Mouse (Mus musculus) ES-CJ7 (cell line): ENCODE results near the gene Dnajc28.
"Not testable (repeated sequence)": the region's sequence is repeated elsewhere in the genome, so short reads cannot be mapped to it uniquely, and the experiment has no call there.

Experiments used
- DNase-seq: peaks from one replicate; pipeline ENCODE4 v3.0.0; 2011; ENCODE audit warnings: low read depth, low spot score

Gene Dnajc28

DNA sequence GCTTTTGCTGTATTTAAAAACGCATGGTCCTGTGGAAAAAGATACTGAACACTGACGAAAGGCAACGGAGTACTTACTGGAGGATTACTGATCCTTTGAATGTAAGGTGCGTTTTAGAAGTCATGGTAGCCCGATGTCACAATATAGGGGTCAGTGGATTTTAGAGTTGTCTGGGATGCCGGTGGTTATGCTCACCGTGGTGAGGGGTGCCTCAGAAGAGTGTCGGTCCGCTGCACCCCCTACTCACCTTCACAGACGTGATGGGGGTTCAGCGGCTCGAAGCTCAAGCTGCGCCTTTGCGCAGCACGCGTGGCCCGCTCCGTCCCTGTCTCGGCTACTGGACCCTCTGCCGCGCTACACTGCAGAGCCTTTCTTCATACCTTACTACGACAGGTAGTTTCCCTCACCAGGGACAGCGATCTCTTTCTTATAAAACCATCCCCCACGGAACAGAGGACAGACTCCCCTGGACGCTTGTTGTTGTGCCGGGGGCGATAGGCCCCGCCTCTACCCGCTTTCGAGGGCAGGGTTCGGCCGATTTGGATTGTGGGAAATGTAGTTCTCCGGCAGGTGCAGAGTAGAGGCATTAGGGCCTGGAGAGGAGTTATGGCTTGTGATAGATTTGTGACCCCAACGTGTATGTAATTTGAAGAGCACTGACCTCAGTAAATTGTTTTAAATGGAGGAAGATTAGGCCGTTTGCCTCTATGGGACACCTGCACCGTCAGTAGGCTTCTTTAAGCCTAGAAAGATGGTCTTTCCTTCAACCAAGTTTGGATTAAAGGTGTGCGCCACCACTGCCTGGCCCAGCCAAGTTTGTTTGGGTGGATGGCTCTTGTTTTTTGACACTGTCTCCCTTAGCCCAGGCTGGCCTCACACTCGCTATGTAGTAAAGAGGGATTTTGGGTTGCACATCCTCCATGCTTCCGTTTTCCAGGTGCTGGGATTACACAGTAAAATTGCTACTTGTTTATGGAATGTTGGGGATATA lies at the start of gene Dnajc28:
TSS of gene Dnajc28 (minus strand) at position 516 of the 991 bp plus-strand sequence.
- DNase-seq: peak; percentile 73

DNA sequence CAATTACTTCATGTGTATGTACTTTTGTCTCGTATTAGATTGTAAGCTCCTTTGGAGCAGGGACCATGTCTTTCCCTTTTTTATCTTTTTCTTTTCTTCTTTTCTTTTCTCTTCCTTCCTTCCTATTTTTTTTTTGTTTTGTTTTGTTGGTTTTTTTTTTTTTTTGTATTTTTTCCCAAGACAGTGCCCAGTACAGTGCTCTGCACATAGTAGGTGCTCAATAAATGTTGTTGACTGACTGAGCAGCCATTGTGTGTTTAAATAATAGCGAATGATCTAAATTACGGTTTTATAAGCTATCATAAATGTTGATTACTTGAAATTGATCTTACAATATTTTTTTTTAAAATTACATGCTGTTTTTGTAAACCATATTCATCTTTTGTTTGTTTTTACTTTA lies 45.0 kb upstream of the Dnajc28 start:
- DNase-seq: no peak

DNA sequence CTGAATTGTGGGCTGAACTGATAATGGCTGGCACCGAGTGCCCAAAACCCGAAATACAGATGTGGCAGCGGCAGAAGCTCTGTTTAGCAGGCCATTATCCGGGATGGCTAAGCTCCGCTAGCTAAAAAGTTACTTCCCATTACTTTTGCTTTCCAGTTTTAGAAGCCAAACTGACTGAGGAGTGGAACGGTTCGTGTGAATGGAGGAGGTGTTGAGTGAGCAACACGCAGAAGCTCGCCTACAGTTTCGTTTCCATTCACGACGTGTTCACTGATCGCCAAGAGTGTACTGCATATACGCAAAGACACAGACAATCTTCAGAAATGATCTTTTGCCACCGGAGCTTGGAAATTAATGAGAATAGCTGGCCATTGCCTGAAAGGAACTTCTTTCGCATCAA lies 43.5 kb upstream of the Dnajc28 start:
- no peak for DNase-seq

DNA sequence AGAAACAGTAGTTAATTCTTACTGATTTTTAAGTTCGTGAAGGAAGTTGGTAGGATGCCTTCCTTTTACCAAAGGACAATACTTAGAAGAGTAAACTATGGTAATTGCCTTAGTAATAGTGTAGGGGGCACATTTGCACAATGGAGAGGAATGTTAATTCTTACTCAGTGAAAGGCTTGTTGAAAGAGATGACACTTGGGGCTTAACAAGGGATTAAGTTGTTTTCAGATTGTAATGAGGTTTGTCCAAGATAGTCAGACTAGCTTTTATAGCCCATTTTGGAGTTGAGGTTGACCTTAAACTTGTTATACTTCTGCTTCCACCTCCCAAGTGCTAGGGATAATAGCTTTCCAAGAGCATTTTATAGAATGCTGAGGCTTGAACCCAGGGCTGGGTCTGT lies 42.6 kb upstream of the Dnajc28 start:
- no peak for DNase-seq

DNA sequence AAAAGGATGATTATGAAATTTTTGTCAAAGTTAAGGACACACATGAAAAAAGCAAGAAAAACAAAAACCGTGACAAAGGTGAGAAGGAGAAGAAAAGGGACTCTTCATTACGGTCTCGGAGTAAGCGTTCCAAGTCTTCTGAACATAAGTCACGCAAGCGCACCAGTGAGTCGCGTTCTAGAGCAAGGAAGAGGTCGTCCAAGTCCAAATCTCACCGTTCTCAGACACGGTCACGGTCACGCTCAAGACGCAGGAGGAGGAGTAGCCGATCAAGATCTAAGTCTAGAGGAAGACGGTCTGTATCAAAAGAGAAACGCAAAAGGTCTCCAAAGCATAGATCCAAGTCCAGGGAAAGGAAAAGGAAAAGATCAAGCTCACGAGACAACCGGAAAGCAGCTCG lies 41.0 kb upstream of the Dnajc28 start:
- no peak for DNase-seq

DNA sequence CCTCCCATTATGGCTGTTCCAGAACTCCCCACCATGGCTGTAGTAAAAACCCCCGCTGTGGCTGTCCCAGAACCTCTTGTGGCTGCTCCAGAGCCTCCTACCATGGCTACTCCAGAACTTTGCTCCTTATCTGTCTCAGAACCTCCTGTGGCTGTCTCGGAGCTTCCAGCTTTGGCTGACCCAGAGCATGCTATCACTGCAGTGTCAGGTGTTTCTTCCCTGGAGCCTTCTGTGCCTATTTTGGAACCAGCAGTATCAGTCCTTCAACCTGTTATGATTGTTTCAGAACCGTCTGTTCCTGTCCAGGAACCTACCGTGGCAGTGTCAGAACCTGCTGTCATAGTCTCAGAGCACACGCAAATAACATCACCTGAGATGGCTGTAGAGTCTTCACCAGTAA lies 39.6 kb upstream of the Dnajc28 start:
- no peak for DNase-seq

DNA sequence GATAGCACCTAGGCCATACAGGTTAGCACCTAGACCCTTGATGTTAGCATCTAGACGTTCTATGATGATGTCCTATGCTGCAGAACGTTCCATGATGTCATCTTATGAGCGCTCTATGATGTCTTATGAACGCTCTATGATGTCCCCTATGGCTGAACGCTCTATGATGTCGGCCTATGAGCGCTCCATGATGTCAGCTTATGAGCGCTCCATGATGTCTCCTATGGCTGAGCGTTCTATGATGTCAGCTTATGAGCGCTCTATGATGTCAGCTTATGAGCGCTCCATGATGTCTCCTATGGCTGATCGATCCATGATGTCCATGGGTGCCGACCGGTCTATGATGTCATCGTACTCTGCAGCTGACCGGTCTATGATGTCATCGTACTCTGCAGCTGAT lies 38.5 kb upstream of the Dnajc28 start:
- no peak for DNase-seq

DNA sequence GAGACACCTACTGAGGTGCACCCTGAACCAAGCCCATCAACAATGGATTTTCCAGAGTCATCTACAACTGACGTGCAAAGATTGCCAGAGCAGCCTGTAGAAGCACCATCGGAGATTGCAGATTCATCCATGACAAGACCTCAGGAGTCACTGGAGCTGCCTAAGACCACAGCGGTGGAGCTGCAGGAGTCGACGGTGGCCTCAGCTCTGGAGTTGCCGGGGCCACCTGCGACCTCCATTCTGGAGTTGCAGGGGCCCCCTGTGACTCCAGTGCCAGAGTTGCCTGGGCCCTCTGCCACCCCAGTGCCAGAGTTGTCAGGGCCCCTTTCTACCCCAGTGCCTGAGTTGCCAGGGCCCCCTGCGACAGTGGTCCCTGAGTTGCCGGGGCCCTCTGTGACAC lies 36.5 kb upstream of the Dnajc28 start:
- no peak for DNase-seq

DNA sequence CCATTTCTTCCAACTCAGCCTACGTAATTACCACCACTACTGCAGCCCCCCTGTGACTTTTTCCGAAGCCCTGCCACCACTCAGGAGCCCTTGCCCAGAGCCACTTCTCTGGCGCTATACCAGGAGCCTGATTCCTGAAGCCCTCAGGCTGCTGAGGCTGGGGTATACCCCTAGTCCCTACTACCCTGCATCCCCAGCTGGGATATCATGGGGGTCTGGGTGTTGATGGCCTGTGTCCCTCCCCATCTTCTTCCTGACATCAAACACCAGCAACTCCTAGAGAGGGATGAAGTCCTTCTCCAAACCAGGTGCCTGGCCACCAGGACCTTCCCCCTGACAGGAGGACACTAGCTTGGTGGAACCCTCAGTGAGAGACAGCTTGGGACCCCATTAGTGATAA lies 33.4 kb upstream of the Dnajc28 start:
- DNase-seq: no peak

DNA sequence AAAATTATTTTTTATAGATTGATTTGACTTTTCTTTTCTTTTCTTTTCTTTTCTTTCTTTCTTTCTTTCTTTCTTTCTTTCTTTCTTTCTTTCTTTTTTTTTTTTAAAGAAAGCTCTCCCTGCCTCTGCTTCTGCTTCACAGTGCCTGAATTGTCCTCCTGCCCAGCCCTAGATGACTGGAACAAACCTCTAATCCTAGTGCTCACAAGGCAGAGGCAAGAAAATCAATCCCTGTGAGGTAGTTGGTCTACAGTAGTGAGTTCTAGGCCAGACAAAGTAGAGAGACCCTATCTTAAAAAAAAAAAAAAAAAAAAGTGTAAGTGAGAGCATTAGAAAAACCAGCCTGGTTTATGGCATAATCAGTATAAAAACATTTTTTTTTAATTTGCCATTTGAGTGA lies 31.0 kb upstream of the Dnajc28 start:
- DNase-seq: no peak

DNA sequence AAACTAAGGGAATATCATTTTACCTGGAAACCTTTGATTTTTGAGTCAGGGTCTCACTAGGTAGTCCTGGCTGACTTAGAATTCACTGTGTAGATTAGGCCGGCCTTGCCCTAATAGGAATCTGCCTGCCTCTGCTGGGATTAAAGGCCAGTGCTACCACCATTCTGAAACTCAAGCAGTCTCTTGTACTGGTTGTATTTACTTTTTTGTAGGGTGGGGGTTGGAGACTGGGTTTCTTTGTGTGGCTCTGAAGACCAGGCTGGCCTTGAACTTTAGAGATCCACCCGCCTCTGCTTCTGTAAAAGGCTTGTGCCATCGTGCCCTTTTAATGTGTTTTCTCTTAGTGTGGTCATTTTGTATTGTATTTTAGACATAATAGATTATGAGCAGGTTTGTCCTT lies 30.4 kb upstream of the Dnajc28 start:
- DNase-seq: peak; percentile 25

DNA sequence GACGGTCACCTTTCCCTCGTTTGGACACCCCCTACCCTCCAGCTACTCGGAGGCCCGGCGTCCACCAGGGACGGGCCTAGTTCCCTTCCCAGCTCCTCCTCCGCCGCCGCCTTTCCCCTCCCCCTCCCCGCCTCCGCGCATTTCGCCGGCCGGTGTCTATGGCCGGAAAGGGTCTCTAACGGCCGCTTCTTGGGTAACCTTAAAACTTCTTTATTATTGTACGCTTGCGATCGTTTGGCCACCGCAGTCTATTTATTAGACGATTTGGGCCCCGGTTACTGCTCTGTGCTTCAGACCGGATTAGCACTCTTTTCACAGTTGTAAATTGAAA lies 29.4 kb upstream of the Dnajc28 start:
- peak; percentile 66 for DNase-seq

DNA sequence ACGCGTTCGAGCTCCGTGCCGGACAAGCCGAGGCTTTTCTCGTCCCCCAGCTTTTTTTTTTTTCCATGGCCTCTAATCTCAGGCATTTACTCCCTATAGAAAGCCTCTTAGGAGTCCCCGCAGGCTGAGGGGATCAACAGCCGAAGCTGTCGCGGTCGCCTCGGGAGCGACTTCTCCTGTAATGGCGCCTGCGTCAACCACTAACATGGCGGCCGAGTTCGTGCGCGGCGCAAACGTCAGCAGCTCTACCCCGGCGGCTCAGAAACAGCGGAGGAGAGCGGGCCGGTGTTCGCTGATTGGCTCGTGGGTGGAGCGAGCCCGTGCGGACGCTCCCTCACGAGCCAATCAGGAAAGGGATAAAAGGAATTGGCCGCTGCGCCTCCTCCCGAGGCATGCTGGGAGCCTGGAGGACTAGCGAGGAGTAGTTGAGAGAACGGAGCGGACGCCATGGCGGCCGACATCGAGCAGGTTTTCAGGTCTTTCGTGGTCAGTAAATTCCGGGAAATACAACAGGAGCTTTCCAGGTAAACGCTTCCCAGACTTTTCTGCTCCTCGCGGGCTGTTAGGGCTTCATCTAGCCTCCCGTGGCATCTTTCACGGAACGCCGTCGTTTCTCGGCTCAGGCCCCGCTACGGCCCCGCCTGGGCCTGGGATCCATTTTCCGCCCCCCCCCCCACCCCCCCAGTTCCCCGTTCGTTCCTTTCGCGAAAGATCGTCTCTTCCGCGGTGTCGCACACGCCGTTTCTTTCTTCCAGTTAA lies 28.8 kb upstream of the Dnajc28 start, which contains the start of gene Son:
TSS of gene Son (plus strand) at position 46 of the 759 bp plus-strand sequence.
- peak; percentile 97 for DNase-seq

DNA sequence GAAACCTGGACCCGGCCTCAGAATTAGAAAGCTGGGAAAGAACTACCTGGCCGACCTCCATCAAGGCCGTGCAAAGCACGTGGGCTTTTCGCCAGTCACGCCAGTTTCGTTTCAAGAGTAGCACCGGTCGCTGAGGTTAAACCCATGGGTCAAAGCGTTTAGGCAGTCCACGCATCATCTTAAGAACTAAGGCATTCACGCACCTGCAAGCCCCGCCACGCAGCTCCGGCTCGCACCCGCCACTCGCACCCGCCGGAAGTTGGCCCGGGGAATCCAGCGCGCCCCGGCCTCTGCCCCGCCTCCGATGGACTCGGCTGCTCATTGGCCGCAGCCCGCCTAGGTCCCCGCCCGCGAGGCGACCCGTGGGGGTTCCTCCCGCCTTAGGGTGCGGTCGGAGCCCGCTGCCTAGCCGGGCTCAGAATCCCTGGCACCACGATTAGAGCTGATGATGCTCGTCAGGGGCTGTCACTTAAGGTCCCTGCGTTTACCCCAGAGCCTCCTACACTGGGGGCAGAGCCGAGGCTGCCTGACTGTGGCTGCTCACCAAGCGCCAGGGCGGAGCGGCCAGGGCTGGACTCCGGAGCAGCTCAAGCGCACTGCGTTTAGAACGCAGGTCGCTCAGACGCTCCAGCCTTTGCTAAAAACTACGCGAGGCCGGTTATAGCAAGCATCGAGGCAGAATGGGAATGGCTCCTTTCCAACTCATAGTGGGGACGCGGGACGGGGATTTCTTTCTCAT lies 28.0 kb upstream of the Dnajc28 start, which contains the start of gene Gart:
TSS of gene Gart (minus strand) at position 272 of the 739 bp plus-strand sequence.
- DNase-seq: peak; percentile 85

DNA sequence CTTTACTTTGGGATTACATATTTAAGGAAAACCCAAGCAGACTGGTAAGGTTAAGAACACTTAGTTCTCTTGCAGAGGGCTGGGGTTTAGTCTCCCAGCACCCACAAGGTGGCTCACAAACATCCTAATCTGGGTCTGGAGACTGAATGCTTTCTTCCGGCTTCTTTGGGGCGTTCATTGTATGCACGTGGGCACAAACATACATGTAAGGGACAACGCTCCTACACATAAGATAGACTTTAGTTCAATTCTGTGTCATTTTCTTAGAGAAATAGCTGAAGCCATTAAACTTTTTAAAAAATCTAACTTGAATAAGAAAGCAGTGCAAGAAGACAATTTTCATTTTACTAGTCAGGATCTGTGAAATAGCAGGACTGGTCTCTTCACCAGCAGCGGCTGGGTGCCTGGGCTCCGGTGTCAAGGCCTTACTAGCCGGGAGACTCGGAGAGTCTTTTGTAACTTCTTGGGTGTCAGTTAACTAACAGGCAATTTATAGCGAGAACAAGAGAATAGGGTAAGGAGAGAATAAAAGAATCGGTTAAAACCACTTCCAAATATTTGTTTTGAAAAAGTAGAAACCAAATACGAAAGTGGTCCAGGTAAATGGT lies 27.3 kb upstream of the Dnajc28 start:
- peak; percentile 62 for DNase-seq

DNA sequence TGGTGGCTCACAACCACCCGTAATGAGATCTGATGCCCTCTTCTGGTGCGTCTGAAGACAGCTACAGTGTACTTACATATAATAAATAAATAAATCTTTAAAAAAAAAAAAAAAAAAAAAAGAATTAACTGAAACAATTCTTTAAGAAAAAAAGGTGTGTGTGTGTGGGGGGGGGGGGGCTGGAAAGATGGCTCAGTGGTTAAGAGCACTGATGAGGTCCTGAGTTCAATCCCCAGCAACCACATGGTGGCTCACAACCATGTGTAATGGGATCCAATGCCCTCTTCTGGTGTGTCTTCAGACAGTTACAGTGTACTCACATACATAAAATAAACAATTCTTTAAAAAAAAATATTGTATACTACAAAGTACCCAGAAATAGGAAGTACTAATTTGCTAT lies 26.6 kb upstream of the Dnajc28 start:
- not testable (repeated sequence) for DNase-seq

DNA sequence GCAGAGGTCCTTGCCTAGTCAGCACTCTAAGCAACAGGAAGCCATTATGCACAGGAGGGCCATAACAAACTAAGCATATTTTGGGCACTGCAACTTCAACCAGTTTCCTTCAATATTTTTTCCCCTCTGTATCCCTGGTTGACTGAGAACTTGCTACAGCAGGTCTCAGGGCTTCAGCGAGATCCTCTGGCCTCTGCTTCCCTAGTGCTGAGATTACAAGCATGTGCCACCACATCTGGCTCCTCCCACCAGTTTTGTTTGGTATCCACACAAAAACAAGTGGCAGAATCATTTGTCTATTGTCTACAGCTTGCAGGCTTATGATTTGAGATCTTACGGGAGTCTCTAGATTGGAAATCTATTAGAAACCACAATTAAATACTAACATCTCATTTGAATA lies 26.1 kb upstream of the Dnajc28 start:
- no peak for DNase-seq

DNA sequence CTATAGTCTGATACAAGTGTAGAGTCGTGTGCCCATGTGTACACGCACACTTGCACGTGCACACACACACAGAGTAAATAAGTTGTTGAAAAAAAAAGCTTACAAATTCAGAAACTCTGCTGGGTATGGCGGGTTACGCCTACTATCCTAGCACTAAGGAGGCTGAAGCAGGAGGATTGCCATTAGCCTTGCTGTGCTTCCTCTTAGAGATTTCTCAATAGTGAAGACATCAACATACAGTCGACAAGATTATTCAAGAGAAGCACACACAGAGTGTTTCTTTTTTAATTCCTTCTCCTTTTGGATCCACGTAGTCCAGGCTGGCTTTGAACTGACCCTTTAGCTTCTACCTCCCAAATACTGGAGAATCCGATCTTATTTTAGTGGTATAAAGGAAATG lies 21.3 kb upstream of the Dnajc28 start:
- no peak for DNase-seq

DNA sequence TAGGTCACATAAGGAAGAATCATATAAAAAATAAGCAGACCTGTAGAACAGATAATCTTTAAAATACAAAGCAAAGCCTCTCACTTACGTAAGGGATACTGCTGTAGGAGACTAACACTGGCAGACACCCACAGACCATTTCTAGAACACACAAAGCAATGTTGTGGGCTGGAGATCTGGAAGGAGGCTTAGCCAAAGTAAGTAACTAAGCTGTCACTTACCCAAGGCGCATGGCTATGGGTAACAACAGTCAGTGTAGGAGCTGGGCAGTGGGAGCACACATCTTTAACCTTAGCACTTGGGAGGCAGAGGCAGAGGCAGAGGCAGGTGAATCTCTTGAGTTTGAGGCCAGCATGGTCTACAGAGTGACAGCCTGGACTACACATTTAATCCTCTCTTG lies 20.8 kb upstream of the Dnajc28 start:
- no peak for DNase-seq

DNA sequence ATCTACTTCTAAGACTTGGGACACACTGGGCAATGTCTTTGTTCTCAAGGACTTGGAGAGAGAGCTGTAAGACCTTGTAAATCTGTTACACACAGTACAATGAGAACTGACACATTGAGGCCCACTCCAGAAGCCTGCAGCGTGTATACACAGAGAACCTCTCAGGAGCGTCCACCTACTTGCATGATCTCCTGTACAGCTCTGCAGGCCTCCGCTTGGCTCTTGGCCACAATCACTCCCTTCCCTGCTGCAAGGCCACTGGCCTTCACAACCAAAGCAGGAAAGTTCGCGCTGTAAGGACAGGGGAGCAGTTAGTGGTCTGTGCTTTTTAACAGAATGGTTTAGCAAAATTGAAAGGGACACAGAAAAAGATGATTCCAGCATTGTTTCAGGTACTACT lies 20.3 kb upstream of the Dnajc28 start:
- DNase-seq: no peak

DNA sequence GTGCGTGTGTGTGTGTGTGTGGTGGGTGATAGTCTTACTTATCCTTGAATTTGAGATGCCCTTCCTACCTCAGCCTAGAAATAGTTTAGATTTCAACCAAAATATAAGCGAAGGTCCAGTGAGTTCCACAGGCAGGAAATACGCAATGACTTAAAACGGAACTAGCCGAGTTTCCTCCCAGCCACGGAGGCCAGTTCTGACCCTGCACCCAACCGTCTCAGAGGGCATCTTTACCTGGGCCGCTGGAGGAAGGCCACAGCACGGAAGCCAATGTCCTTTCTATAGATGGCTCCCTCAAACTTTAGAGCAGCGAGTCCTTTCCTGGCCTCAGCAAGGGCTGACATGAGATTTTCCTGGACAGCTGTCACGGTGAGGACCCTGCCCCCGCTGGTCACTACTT lies 14.8 kb upstream of the Dnajc28 start:
- no peak for DNase-seq

DNA sequence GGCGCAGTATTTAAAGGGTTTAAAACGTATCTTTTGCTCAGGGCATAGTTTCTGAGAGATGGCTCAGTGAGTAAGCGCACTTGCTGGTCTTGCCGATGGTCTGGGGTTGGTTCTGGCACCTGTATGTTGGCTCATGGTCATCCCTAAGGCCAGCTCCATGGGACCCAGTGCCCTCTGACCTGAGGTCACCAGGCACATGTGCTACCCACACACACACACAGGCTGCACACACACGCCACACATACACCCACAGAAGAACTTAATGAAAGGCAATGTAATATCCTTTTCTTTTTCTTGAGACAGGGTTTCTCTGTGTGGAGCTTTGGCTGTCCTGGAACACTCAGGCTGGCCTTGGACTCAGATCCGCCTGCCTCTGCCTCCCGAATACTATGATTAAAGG lies 14.1 kb upstream of the Dnajc28 start:
- no peak for DNase-seq
